Mouse (Mus musculus) ES-E14 (cell line): ENCODE data around the gene Ankrd12.

ENCODE experiments used
- HCFC1 ChIP-seq: IDR thresholded peaks from 2 replicates; pipeline ENCODE4 v1.6.1; 2012; ENCODE audit warnings: low read length, inconsistent platforms, borderline replicate concordance; ENCODE audit not compliant: insufficient read depth
- MAFK ChIP-seq: IDR thresholded peaks from 2 replicates; pipeline ENCODE4 v1.6.1; 2014; ENCODE audit warnings: mild to moderate bottlenecking, low read depth, low read length, inconsistent platforms; ENCODE audit not compliant: insufficient read depth
- ZNF384 ChIP-seq: IDR thresholded peaks from 2 replicates; pipeline ENCODE4 v1.6.1; 2012; ENCODE audit warnings: low read depth, low read length, inconsistent platforms

- TF ChIP-seq MAFK = no peak
- TF ChIP-seq ZNF384 = no peak
- TF ChIP-seq HCFC1 = no peak
Observed at GRCm38 (mm10) chr17:66075827-66076173, 1.1 kb downstream of the Ankrd12 start.
